Mouse (Mus musculus) liver, embryonic 11.5 days (tissue): ENCODE results near the gene Sirt4. TPM values are rescaled to one million over a fixed set of nuclear protein-coding genes. Genes with fewer than 3 reads are reported as not detected.
A peak's percentile ranks its signal among the peaks of the same experiment; 100 is the strongest.

ENCODE experiments used
- ATAC-seq: fragments of 200-750 bp; cut with Nextera tagmentation; replicated peaks from 2 replicates; pipeline ENCODE4 v1.8.0; 2017; ENCODE audit warnings: moderate number of reproducible peaks, mild to moderate bottlenecking, moderate TSS enrichment, moderate library complexity; ENCODE audit not compliant: low FRiP score
- DNase-seq: peaks from one replicate; pipeline ENCODE4 v3.0.0-alpha.2; 2017; ENCODE audit warnings: low spot score
- H3K27ac ChIP-seq: fragments of 300-500 bp; sonication (generic); 2 replicates; pipeline ENCODE4 v1.5.1; 2014; ENCODE audit warnings: mild to moderate bottlenecking, low read depth, low read length, control low read depth
- H3K27me3 ChIP-seq: fragments of 300-500 bp; sonication (generic); replicated peaks from 2 replicates; pipeline ENCODE4 v1.6.1; 2014; ENCODE audit warnings: low read length, mixed read lengths; ENCODE audit not compliant: control insufficient read depth, insufficient read depth
- H3K36me3 ChIP-seq: fragments of 300-500 bp; sonication (generic); 2 replicates; pipeline ENCODE4 v1.6.1; 2014; ENCODE audit warnings: mild to moderate bottlenecking, low read length, moderate library complexity, mixed read lengths; ENCODE audit not compliant: control insufficient read depth, insufficient read depth
- H3K4me1 ChIP-seq: fragments of 300-500 bp; sonication (generic); replicated peaks from 2 replicates; pipeline ENCODE4 v1.6.1; 2014; ENCODE audit warnings: low read length, mixed read lengths; ENCODE audit not compliant: control insufficient read depth, insufficient read depth
- H3K4me2 ChIP-seq: fragments of 300-500 bp; sonication (generic); 2 replicates; pipeline ENCODE4 v1.6.1; 2014; ENCODE audit warnings: mild to moderate bottlenecking, control low read depth, moderate library complexity
- H3K4me3 ChIP-seq: fragments of 300-500 bp; sonication (generic); 2 replicates; pipeline ENCODE4 v1.5.1; 2014; ENCODE audit warnings: low read depth, low read length, control low read depth
- H3K9ac ChIP-seq: fragments of 300-500 bp; sonication (generic); 2 replicates; pipeline ENCODE4 v1.6.1; 2014; ENCODE audit warnings: low read depth, low read length, control low read depth
- H3K9me3 ChIP-seq: fragments of 300-500 bp; sonication (generic); 2 replicates; pipeline ENCODE4 v1.6.1; 2016; ENCODE audit warnings: low read length, inconsistent platforms, mixed read lengths; ENCODE audit not compliant: control insufficient read depth
- WGBS: fragments of 180-500 bp; shearing (Covaris S2); extraction: QIAGEN DNeasy Blood & Tissue Kit; methylation state at CpG from one replicate; pipeline ENCODE4 v1.1.7; 2014; 5-methylcytosine and 5-hydroxymethylcytosine counted together
- polyA plus RNA-seq: library from polyadenylated mRNA; unstranded; fragments of >200 nt; fragmentation: Nextera tagmentation; extraction: Ambion mirVana; gene quantifications from 2 replicates; pipeline ENCODE4 v1.2.1, GENCODE M21; 2014

Gene Sirt4
- polyA plus RNA-seq, 1 experiment from 2014 or later, result 14.8 TPM

DNA sequence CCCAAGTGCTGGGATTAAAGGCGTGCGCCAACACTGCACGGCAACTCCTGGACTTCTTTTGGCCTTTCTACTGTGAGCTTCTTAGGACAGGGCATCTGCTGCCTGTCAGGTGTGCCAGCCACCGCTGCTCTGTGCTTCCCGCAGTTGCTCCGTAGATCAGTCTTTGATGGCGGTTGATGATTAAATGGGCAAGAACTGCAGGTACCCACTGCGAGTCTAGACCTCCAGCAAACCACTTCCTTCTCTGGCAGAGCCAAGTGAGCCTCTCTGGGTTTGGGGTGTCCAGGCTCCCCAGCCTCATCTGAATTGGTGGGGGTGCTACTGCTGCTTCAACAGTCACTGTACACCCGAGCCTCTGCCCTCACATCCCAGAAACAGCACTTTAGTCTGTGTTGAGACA lies 33.0 kb upstream of the Sirt4 start:
- no peak for ATAC-seq
- DNase-seq, result no peak
- 82% methylated on average over 9 of the region's 9 CpGs for WGBS
- Histone ChIP-seq H3K27me3 (no peaks in the 10 kb centered on the region), H3K4me1 (peaks cover 54% of the 10 kb centered on the region), H3K9me3 (no peaks in the 10 kb centered on the region), H3K27ac (no peak overlapping the region), H3K4me3 (no peak overlapping the region), H3K36me3 (peaks cover 3% of the 10 kb centered on the region; the same call in 1 of the 2 replicates), H3K9ac (no peak overlapping the region), H3K4me2 (no peak overlapping the region)

DNA sequence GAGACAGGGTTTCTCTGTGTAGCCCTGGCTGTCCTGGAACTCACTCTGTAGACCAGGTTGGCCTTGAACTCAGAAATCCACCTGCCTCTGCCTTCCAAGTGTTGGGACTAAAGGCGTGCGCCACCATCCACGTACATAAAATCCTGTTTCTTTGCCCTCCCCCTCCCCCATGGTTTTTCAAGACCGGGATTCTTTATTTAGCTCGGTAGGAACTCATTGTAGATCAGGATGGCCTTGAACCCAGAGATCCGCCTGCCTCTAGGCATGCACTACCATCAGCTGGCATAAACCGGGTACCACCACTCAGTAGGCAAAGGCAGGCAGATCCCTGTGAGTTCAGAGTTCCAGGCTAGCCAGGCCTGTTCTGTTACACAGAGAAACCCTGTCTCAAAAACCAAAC lies 32.4 kb upstream of the Sirt4 start:
- Histone ChIP-seq H3K9ac (no peak overlapping the region), H3K4me2 (peak overlapping the region; percentile 26; the same call in 1 of the 2 replicates), H3K27me3 (no peaks in the 10 kb centered on the region), H3K4me3 (no peak overlapping the region), H3K36me3 (peaks cover 3% of the 10 kb centered on the region; the same call in 1 of the 2 replicates), H3K9me3 (no peaks in the 10 kb centered on the region), H3K27ac (no peak overlapping the region; the same call in 1 of the 2 replicates), H3K4me1 (peaks cover 48% of the 10 kb centered on the region)
- DNase-seq, result no peak
- ATAC-seq, result no peak
- WGBS, result 68% methylated on average over 7 of the region's 7 CpGs

DNA sequence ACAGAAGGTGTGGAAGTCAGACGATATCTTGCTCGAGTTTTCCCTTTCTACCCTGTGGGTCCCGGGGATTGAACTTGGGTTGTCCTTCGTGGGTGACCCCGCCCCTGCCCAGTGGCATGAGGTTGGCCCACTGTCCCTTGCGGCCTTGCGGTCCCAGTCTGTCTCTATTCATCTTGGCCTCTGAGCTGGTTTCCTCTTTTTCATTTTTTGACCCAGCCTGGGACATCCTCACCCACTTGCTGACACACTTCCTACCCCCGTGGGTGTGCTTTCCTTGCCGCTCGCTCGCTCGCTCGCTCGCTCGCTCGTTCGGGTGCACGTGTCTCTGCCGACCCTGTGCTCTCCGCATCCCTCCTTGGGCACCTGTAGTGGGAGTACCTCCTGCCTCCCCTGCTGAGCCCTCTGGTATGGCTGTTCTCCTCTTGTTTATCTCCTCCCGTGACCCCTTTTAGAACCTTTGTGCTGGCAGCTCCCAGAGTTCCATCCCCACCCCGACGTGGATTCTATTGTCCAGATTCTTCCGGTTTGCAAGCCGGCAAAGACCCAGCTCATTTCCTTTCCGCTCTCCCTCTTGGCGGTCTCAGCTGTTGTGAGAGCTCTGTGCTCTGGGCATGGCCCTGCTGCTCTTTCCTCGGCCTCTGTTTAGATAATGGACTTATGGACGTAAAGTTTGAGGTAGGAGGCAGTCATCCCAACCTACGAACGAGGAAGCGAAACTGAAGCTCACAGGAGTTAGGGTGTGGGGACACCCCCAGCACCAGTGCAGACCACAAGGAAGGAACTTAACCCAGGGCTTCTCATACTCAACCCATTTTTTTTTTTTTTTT lies 31.8 kb upstream of the Sirt4 start:
- peak; percentile 35; the same call in 1 of the 2 replicates for ATAC-seq
- peaks cover 43% of the 10 kb centered on the region for H3K4me1 ChIP-seq
- peak overlapping the region; percentile 14; the same call in 1 of the 2 replicates for H3K4me3 ChIP-seq
- WGBS, result 55% methylated on average over 32 of the region's 32 CpGs
- DNase-seq, result peak; percentile 42
- peak overlapping the region; percentile 23; the same call in 1 of the 2 replicates for H3K27ac ChIP-seq
- peak overlapping the region; percentile 44 for H3K4me2 ChIP-seq
- H3K36me3 ChIP-seq, result peaks cover 3% of the 10 kb centered on the region; the same call in 1 of the 2 replicates
- no peaks in the 10 kb centered on the region for H3K27me3 ChIP-seq
- H3K9me3 ChIP-seq, result no peaks in the 10 kb centered on the region
- H3K9ac ChIP-seq, result peak overlapping the region; percentile 25; the same call in 1 of the 2 replicates

DNA sequence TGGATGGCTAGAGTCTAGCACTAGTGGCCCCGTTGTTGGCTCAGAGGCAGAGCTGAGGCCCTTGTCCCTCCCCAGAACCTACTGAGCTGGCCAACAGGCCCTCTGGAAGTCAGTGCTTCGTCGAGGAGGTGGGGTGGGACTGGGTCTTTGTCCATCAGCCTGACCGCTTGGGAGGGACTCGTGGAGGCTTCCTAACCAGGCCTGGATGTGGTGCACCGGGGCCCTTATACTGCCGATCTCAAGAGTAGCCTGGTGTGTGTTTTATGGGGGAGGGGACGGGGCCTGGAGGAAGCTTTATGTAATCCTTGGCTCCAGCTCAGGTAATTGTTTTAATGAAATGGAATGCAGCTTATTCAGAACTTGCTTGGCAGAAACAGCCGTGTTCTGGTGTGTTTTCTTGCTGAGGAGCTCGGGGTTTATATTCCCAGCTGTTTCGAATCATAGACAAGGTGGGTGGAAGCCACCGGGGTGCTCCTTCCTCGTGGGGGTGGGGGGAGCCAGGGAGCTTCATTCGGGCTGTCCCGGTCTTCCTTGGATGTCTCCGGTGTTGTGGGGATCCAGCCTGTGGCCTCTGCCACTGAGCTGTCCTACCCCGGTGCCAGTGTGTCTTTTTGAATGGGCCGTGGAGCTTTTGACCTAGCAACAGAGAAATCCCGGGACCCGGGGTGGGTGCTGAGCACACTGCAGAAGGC lies 30.5 kb upstream of the Sirt4 start:
- peak overlapping the region; percentile 62 for H3K27ac ChIP-seq
- H3K36me3 ChIP-seq, result peaks cover 3% of the 10 kb centered on the region; the same call in 1 of the 2 replicates
- H3K4me2 ChIP-seq, result peak overlapping the region; percentile 35
- ATAC-seq, result no peak
- no peaks in the 10 kb centered on the region for H3K27me3 ChIP-seq
- DNase-seq, result no peak
- 60% methylated on average over 20 of the region's 20 CpGs for WGBS
- H3K4me3 ChIP-seq, result no peak overlapping the region
- H3K9me3 ChIP-seq, result no peaks in the 10 kb centered on the region
- no peak overlapping the region for H3K9ac ChIP-seq
- peaks cover 34% of the 10 kb centered on the region for H3K4me1 ChIP-seq

DNA sequence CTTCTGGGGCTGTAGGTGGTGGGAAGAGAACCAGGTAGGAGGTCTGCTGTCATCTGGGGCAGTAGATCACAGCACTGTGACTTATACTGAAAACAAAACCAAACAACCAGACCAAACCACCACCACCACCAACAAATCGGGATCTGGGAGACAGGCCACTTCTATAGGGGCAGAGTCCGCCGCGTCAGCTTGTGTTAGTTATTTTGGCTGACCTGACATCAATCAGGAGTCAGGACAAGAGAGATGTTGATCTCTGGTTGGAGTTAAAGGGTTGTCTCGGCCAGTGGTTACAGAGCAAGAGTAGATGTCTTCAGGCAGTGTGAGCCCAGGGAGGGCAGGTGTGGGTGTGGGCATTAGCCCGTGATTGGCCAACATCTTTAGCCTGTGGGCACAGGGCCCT lies 29.8 kb upstream of the Sirt4 start:
- DNase-seq, result no peak
- peaks cover 3% of the 10 kb centered on the region; the same call in 1 of the 2 replicates for H3K36me3 ChIP-seq
- H3K9ac ChIP-seq, result no peak overlapping the region
- H3K27me3 ChIP-seq, result no peaks in the 10 kb centered on the region
- H3K4me1 ChIP-seq, result peaks cover 37% of the 10 kb centered on the region
- no peaks in the 10 kb centered on the region for H3K9me3 ChIP-seq
- ATAC-seq, result no peak
- WGBS, result 70% methylated on average over 6 of the region's 6 CpGs
- H3K4me3 ChIP-seq, result no peak overlapping the region
- H3K27ac ChIP-seq, result peak overlapping the region; percentile 62; the same call in 1 of the 2 replicates
- H3K4me2 ChIP-seq, result peak overlapping the region; percentile 35; the same call in 1 of the 2 replicates

DNA sequence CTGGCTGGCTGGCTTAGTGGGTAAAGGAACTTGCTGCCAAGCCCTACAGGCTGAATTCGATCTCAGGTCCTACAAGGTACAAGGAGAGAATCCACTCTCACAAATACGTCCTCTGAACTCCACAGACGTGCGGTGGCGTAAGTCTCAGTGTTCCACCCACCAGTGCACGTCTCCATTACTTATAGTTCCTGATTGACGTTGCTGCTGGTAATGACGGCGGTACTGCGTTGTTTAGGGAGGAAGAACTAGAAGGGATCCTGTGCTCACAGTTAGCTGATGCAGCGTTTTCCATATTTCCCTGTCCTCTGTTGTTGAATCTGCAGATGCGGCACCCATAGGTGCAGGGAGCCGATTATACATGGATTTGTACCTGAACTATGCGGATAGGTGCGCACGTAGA lies 29.2 kb upstream of the Sirt4 start:
- Histone ChIP-seq H3K9me3 (no peaks in the 10 kb centered on the region), H3K4me2 (no peak overlapping the region), H3K9ac (no peak overlapping the region), H3K27me3 (no peaks in the 10 kb centered on the region), H3K36me3 (0 out of 2 replicates have a peak, but pooled peaks cover 3% of the 10 kb centered on the region), H3K27ac (no peak overlapping the region), H3K4me1 (peaks cover 41% of the 10 kb centered on the region), H3K4me3 (no peak overlapping the region)
- no peak for DNase-seq
- ATAC-seq, result no peak
- WGBS, result 86% methylated on average over 16 of the region's 16 CpGs

DNA sequence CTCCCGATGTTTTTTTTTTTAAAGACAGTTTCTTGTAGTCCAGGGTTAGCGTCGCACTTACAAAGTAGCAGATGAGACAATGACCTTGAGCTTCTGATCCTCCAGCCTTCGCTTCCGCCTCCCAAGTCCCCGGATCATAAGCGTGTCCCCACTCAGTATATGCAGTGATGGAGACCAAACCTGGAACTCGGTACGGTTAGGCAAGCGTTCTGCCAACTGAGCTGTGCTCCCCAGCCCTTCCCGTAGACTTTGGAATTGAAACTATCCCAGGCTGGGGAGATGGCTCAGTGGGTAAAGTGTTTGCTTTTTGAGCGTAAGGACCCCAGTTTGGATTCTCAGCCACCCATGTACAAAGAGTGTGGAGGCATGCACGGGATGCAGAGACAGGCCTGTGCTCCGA lies 28.7 kb upstream of the Sirt4 start:
- Histone ChIP-seq H3K36me3 (0 out of 2 replicates have a peak, but pooled peaks cover 3% of the 10 kb centered on the region), H3K9me3 (no peaks in the 10 kb centered on the region), H3K27ac (no peak overlapping the region), H3K9ac (no peak overlapping the region), H3K4me1 (peaks cover 46% of the 10 kb centered on the region), H3K4me3 (no peak overlapping the region), H3K4me2 (no peak overlapping the region), H3K27me3 (no peaks in the 10 kb centered on the region)
- DNase-seq (no peak), ATAC-seq (no peak)
- WGBS, result 91% methylated on average over 14 of the region's 14 CpGs

DNA sequence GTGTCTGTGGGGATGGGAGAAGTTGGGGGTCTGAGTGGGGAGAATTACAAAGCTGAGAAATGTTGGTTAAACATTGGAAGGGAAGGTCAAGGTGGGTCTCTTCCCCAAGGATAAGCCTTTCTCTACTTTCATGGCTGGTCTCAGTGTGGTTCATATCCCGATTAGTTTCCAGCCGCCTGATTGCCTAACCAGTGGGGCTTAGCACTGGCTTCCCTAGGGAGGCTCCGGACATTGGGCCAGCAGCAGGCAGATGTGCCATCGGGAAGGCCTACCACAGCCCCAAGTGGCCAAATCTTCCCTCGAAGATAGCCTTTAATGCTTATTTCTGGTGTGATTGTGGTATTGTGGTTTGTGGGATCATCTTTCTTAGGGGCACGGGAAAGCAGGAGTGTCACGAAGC lies 27.9 kb upstream of the Sirt4 start:
- 81% methylated on average over 7 of the region's 7 CpGs for WGBS
- H3K4me1 ChIP-seq, result peaks cover 55% of the 10 kb centered on the region
- ATAC-seq, result no peak

More for the DNA sequence above, 27.9 kb upstream of the Sirt4 start:
- H3K4me3 ChIP-seq, result no peak overlapping the region
- H3K27ac ChIP-seq, result no peak overlapping the region
- H3K27me3 ChIP-seq, result no peaks in the 10 kb centered on the region
- no peak overlapping the region for H3K4me2 ChIP-seq
- no peaks in the 10 kb centered on the region for H3K9me3 ChIP-seq
- no peak for DNase-seq
- H3K36me3 ChIP-seq, result no peaks in the 10 kb centered on the region
- no peak overlapping the region for H3K9ac ChIP-seq
